Comparison of ENCODE assay signal across 16 mouse cellular contexts in the genomic region with DNA sequence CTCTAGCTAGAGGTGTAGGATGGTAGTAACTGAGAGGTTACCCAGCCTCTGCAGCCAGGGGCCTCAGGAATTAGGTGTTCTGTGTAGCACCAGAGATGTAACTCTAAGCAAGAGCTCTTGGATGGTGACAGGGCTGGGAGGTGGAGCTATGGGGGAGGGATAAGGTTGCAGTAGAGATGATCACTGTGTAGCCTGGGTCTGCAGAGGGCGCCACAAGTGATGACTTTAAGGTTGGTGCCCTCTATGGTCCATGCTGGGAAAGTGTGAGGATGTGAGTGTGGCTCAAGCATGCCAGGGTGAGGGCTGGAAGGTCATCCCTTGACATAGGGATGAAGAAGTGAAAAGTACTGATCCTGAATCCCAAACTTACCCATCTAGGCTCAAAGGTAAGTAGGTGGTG. TPM values are rescaled to one million over a fixed set of nuclear protein-coding genes. Genes with fewer than 3 reads are reported as not detected.
DNase-seq lines count a peak whose midpoint lies in the region; ATAC-seq and TF ChIP-seq lines count a peak whose summit lies in the region.
"Had no signal": no experiment of that assay in that cellular context is flagged by ENCODE, and none has a peak within 500 bp of the region (broad histone marks: within the 10 kb centered on the region; RNA-seq: fewer than 3 reads in every experiment).

No protein-coding gene starts in this region.

- H3K27ac ChIP-seq in forebrain, embryonic 15.5 days (replicated peaks), result no peak overlapping the region
- H3K27ac ChIP-seq in limb, embryonic 10.5 days, result no peak overlapping the region

- H3K9ac ChIP-seq in forebrain, embryonic 15.5 days (replicated peaks), result no peak overlapping the region
- H3K9ac ChIP-seq: forebrain, postnatal 0 days had no signal

- H3K4me1 ChIP-seq in lung, adult 2 months (ENCODE audit: control insufficient read depth, insufficient read depth, low read length), result no peaks in the 10 kb centered on the region
- no peaks in the 10 kb centered on the region for H3K4me1 ChIP-seq in E14TG2a.4 (replicated peaks; ENCODE audit: low read depth, low read length)
- H3K4me1 ChIP-seq in forebrain, embryonic 15.5 days, result no peaks in the 10 kb centered on the region
- no peaks in the 10 kb centered on the region for H3K4me1 ChIP-seq in limb, embryonic 10.5 days

- H3K27me3 ChIP-seq in E14TG2a.4 (ENCODE audit: insufficient read depth, low read length), result 0 out of 2 replicates have a peak, but pooled peaks cover 8% of the 10 kb centered on the region
- H3K27me3 ChIP-seq in splenic B cell, adult 2 months (ENCODE audit: control insufficient read depth, insufficient read depth, low read length, poor library complexity, severe bottlenecking), result no peaks in the 10 kb centered on the region
- H3K27me3 ChIP-seq in forebrain, embryonic 15.5 days, result no peaks in the 10 kb centered on the region
- H3K27me3 ChIP-seq in limb, embryonic 10.5 days (ENCODE audit: low read depth, poor library complexity, severe bottlenecking), result no peaks in the 10 kb centered on the region

- WGBS in lung, adult 2 months, result 20% methylated on average over 1 of the region's 1 CpGs
- WGBS in forebrain, embryonic 15.5 days, result 20% methylated on average over 1 of the region's 1 CpGs
- WGBS in limb, embryonic 10.5 days, result 11% methylated on average over 1 of the region's 1 CpGs

- no peaks in the 10 kb centered on the region for H3K36me3 ChIP-seq in E14TG2a.4 (ENCODE audit: insufficient read depth, low read length)
- H3K36me3 ChIP-seq in splenic B cell, adult 2 months (ENCODE audit: control insufficient read depth, insufficient read depth, low read length, poor library complexity, severe bottlenecking), result no peaks in the 10 kb centered on the region
- H3K36me3 ChIP-seq in forebrain, embryonic 15.5 days, result no peaks in the 10 kb centered on the region
- no peaks in the 10 kb centered on the region for H3K36me3 ChIP-seq in limb, embryonic 10.5 days

- TF ChIP-seq CTCF in lung, adult 2 months (IDR thresholded peaks at IDR 0.05; ENCODE audit: insufficient read depth, low read length), result 0 out of 2 replicates have a peak, but pooled peaks have one; percentile 6
- peak; percentile 11; the same call in 1 of the 2 replicates for TF ChIP-seq CTCF in E14TG2a.4 (conservative IDR thresholded peaks at IDR 0.05; ENCODE audit: low read length)

- no peak overlapping the region for H3K4me2 ChIP-seq in forebrain, embryonic 15.5 days (replicated peaks)

- 0 out of 2 replicates have a peak, but pooled peaks have one; percentile 43 for ATAC-seq in erythroblast, adult 5-6 weeks (replicated peaks; ENCODE audit: low FRiP score, poor library complexity, severe bottlenecking)
- ATAC-seq in forebrain, embryonic 15.5 days (replicated peaks), result no peak
- ATAC-seq: forebrain, postnatal 0 days had no signal

- TF ChIP-seq POLR2A in lung, adult 2 months (IDR thresholded peaks at IDR 0.05; ENCODE audit: borderline replicate concordance, extremely low read depth, low read depth, low read length), result no peak

- no peak for DNase-seq in lung, adult 2 months
- DNase-seq in lung, postnatal 25 days (ENCODE audit: low spot score), result no peak
- peak; percentile 57 for DNase-seq in splenic B cell, adult 2 months (ENCODE audit: low read depth, low spot score)
- no peak for DNase-seq in limb, embryonic 10.5 days (ENCODE audit: low spot score)
- DNase-seq: adrenal gland, adult 2 months; forebrain, postnatal 0 days; heart, adult 18-20 months; heart, postnatal 4 days; kidney, adult 11 months; lung, postnatal 4 days had no signal

- H3K4me3 ChIP-seq in lung, adult 2 months (replicated peaks; ENCODE audit: extremely low read depth, low read depth, low read length), result no peak overlapping the region
- no peak overlapping the region for H3K4me3 ChIP-seq in E14TG2a.4 (replicated peaks; ENCODE audit: low read length)
- H3K4me3 ChIP-seq in forebrain, embryonic 15.5 days, result no peak overlapping the region
- no peak overlapping the region for H3K4me3 ChIP-seq in limb, embryonic 10.5 days
- H3K4me3 ChIP-seq: myocyte had no signal

- peaks cover 30% of the 10 kb centered on the region for H3K9me3 ChIP-seq in E14TG2a.4 (ENCODE audit: low read length)
- H3K9me3 ChIP-seq in forebrain, embryonic 15.5 days, result no peaks in the 10 kb centered on the region
- H3K9me3 ChIP-seq in limb, embryonic 10.5 days (replicated peaks), result no peaks in the 10 kb centered on the region

RNA-seq across cellular contexts. Expression of a gene that starts 11.8 kb away (rescaled TPM):
- 2.8 and 3.3 TPM in 2 replicates for polyA plus RNA-seq in lung, adult 2 months (2012; rRNA removed)
- total RNA-seq in erythroblast, adult 5-6 weeks (2015; ENCODE audit: low replicate concordance), result 0.84 and 4.8 TPM in 2 replicates
- 0.60 and 1.4 TPM in 2 replicates for total RNA-seq in erythroblast, adult 5-6 weeks (2017; ENCODE audit: low replicate concordance)
- polyA plus RNA-seq in forebrain, embryonic 15.5 days (2015; fragmentation: Nextera tagmentation; extraction: Ambion mirVana), result 31.8 and 32.8 TPM in 2 replicates
- 6.5 and 8.6 TPM in 2 replicates for polyA plus RNA-seq in limb, embryonic 10.5 days (2016; fragmentation: Nextera tagmentation; extraction: Ambion mirVana)

RNA-seq across cellular contexts. Expression of a gene that starts 20.1 kb away (rescaled TPM):
- 0.64 TPM in 1 of 2 replicates, not detected in the other for polyA plus RNA-seq in lung, adult 2 months (2012; rRNA removed)
- not detected in 2 replicates for total RNA-seq in erythroblast, adult 5-6 weeks (2015; ENCODE audit: low replicate concordance)
- total RNA-seq in erythroblast, adult 5-6 weeks (2017; ENCODE audit: low replicate concordance), result not detected in 2 replicates
- polyA plus RNA-seq in forebrain, embryonic 15.5 days (2015; fragmentation: Nextera tagmentation; extraction: Ambion mirVana), result not detected in 2 replicates
- polyA plus RNA-seq in limb, embryonic 10.5 days (2016; fragmentation: Nextera tagmentation; extraction: Ambion mirVana), result not detected in 2 replicates
- total RNA-seq: adrenal gland, adult 2 months; forebrain, postnatal 0 days; heart, adult 18-20 months; heart, postnatal 4 days had no signal
- polyA plus RNA-seq: adrenal gland, adult 2 months; cortical plate, adult 2 months; forebrain, postnatal 0 days; limb, embryonic 11.5 days; myocyte had no signal

RNA-seq across cellular contexts. Expression of a gene that starts 44.0 kb away (rescaled TPM):
- 1.8 and 3.1 TPM in 2 replicates for polyA plus RNA-seq in lung, adult 2 months (2012; rRNA removed)
- total RNA-seq in erythroblast, adult 5-6 weeks (2015; ENCODE audit: low replicate concordance), result 2.3 and 3.1 TPM in 2 replicates
- total RNA-seq in erythroblast, adult 5-6 weeks (2017; ENCODE audit: low replicate concordance), result 5.2 and 8.3 TPM in 2 replicates
- polyA plus RNA-seq in forebrain, embryonic 15.5 days (2015; fragmentation: Nextera tagmentation; extraction: Ambion mirVana), result not detected in 2 replicates
- polyA plus RNA-seq in limb, embryonic 10.5 days (2016; fragmentation: Nextera tagmentation; extraction: Ambion mirVana), result not detected in 2 replicates
- total RNA-seq: forebrain, postnatal 0 days had no signal
- polyA plus RNA-seq: forebrain, postnatal 0 days; limb, embryonic 11.5 days had no signal
